Mouse (Mus musculus) stomach, postnatal 0 days (tissue): ENCODE data around the gene Txnrd1.

Experiments
- CTCF ChIP-seq: IDR thresholded peaks from 2 replicates; pipeline ENCODE4 v1.5.1; 2016; ENCODE audit warnings: antibody characterized with exemption, low read depth, mild to moderate bottlenecking, moderate library complexity
- EP300 ChIP-seq: optimal IDR thresholded peaks from 2 replicates; pipeline ENCODE3; 2016; ENCODE audit warnings: antibody characterized with exemption

- TF ChIP-seq CTCF (no peak), EP300 (no peak)
Observed at GRCm38 (mm10) chr10:82863106-82863680, 29.4 kb downstream of the Txnrd1 start.
